Mouse (Mus musculus): ENCODE results near the gene Gpn3.
A peak's percentile ranks its signal among the peaks of the same experiment; 100 is the strongest.
"Not testable (repeated sequence)": the region's sequence is repeated elsewhere in the genome, so short reads cannot be mapped to it uniquely, and the experiment has no call there.

The Gpn3 gene

DNA sequence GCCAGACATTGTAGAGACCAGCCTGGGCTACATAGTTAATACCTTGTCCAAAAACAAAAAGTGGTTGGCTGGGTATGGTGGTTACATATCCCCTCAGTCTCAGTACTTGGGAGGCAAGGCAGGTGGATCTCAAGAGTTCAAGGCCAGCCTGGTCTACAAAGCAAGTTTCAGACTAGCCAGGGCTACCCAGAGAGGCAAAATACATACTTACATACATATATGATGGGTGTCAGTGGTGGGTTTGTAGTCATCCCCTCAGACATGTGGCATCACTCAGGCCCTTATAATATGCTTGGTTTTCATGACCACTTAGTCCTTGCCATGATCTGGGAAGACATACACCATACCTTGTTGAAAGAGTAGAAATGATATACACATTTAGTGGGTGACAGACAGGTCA is 19.0 kb downstream of the Gpn3 start:
- no peak for DNase-seq (ENCODE audit: low spot score)

DNA sequence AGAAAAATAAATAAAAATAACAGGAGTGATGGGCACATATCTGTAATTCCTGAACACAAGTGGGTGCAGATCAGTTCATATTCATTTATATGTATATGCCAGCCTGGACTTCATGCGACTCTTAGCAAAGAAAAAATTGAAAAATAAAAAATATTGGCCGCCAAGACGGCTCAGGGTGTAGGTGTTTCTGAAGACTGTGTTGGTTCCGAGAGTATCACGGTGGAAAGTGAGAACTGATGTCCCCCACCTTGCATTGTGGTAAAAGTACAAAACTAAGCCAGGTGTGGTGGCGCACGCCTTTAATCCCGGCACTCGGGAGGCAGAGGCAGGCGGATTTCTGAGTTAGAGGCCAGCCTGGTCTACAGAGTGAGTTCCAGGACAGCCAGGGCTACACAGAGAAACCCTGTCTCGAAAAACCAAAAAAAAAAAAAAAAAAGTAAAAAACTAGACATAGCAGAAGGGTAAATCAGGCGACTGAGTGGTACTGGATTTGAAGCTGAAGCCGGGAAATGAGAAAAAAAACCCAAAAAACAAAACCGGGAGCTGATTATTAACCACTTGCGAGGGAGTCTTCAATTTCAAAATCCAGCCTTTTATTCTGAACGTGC is 19.6 kb downstream of the Gpn3 start:
- DNase-seq (ENCODE audit: low spot score): no peak

DNA sequence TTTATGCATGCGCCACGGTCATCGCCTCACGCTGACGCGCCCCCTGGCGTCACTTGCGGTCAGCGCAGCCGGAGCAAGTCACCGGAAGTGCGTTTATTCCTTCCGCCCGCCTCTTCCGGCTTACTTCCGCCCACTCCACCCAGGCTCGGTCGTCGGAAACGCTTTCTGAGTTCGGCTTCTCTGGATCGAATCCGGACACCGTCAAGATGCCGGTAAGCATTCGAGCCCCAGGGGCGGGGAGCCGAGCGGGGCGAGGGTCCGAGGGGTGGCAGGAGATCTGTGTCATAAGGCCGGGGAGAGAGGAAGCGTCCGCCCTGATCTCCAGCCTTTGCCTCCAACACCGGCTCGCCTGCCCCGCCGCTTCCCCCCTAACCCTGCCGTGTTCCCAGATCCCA is 20.1 kb downstream of the Gpn3 start, which contains the start of gene Arpc3:
Arpc3 (plus strand) TSS at position 93 of the 395 bp plus-strand sequence.
- DNase-seq (ENCODE audit: low spot score): peak; percentile 74

DNA sequence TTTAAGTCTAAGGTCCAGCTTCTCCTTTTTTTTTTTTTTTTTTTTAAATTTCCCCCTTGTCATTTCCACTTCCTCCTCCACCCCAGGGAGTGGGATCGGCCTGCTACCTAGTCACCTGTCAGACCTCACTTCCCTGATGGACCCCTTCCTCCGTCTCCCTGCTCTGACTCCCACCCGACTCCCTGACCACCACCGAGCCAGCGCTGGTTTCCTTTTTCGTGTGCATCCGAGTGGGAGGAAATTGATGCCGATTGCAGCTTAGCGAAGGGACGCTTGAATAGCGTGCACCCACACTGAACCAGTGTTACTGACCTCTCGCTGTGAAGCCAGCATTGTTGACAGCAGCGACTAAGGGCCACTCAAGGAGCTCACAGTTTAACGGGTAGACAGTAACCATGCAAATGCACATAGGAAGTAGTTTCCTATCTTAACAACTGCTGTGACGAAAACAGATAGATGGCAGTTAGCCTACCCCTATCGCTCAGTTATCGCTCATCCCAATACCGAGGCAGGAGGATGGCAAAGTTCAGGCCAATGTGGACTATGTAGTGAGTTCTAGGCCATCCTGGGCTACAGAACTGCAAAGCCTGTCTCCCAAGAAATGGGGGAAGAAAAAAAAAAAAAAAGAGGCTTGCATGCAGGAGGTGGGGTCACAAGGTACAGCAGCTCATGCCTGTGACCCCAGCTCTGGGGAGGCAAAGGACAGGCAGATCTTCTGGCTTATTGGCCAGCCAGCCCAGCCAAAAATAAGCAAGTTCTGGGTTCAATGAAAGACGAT is 20.7 kb downstream of the Gpn3 start:
- DNase-seq (ENCODE audit: low spot score): no peak

DNA sequence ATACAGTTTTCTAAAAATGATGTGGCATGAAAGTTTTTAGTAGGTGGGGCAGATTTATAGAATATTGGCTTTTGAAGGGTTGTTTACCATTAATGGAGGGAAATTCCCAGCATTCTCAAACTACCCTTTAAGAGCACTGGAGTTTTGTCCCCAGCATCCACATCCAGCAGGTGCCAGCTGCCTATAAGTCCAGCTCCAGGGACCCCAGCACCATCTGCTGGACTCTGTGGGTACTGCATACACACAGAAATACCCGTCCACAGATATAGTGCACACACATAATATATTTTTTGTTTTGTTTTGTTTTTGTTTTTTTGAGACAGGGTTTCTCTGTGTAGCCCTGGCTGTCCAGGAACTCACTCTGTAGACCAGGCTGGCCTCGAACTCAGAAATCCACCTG is 22.2 kb downstream of the Gpn3 start:
- peak; percentile 46 for DNase-seq (ENCODE audit: low spot score)

DNA sequence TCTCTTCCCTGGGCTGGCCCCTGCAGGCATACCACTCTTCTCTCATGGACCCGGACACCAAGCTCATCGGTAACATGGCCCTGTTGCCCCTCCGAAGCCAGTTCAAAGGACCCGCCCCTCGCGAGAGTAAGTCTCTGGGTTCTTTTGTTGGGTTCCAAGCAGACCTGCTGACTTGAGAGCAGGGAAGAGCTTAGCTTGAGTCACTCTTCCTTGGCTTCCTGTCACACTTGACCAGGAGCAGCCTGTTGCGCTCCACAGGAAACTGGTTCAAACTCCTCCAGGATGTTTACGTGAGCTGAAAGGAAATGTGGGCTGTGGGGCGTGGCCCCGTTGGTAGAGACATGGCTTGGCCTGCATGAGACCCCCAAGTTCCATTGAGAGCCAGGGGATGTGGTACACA is 25.1 kb downstream of the Gpn3 start:
- no peak for DNase-seq (ENCODE audit: low spot score)

DNA sequence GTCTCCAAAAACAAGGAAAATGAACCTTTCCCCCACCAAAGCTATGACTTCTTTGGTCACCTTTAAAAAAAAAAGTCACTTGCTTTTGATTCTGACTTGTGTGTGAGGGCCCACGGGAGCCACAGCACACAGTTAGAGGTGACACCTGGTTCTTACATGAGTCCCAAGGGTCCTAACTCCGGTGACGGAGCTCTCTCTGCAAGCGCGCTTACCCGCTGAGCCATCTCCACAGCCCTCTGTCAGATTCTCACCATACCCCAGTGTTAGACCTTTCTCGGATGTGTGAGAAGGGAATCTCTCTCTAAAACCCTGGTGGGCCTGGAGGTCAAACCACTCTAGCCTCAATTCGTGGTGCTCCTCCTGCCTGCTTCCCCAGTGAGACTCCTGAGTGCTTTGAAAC is 25.8 kb downstream of the Gpn3 start:
- no peak for DNase-seq (ENCODE audit: low spot score)

DNA sequence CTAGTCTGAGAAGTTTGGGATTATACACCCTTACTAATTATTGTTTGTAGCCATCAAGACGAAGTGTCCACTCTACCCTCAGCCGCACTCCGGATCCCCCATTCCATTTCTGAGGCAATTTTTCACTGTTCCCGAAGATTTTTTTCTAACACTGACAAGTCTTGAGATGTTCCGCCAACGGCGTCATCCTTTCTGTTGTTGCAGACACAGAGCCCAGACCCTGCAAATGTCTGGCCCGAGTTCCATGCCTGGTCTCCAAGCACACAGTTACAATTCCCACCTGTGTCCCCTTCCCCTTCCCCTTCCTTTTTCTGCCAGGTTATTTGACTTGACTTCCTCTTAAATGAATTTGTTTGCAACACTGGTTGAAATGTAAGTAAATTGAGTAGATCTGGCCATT is 28.2 kb downstream of the Gpn3 start:
- DNase-seq (ENCODE audit: low spot score): no peak

DNA sequence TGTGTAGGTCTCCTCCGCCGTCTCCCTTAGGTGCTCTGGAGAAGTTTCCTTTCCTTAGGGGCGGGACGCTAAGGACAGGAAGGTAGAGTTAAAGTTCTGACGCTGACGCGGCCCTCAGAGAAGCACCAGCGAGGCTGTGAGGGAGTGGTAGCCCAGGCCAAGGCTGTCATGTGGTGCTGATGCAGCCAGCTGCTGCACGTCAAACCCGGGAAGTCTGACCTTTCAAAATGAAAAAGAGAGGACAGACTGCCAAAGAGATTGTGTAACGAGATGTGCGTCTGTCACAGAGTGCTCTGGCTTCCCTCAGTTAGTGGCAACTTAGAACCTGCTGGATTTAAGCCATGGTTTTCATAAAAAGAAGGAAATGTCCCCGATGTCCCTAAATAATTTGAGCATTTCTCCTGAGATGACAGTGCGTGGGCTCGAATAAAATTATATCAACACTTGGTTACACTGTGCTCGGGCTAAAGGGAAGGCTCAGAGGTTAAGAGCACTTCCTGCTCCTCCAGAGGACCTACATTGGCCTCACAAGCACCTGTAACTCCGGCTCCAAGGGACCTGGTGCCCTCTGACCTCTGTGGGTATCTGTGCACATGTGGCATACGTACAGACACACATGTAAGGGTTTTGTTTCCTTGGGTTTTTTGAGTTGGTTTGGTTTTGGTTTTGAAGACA is 29.1 kb downstream of the Gpn3 start:
- no peak for DNase-seq (ENCODE audit: low spot score)

DNA sequence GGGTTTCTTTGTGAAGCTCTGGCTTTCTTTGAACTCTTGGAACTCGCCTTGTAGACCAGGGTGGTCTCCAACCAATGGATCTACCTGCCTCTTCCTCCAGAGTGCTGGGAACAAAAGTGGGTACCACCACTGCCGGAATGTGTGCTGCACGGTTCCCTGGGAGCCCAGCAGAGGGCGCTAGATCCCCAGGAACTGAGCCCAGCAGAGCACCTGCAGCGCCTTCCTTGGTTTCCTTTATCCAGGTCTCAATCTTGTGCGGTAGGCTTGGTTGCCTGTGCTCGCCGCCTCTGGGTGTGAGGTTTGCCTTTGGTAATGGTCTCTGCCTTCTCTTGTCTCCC is 29.6 kb downstream of the Gpn3 start:
- DNase-seq (ENCODE audit: low spot score): peak; percentile 50

DNA sequence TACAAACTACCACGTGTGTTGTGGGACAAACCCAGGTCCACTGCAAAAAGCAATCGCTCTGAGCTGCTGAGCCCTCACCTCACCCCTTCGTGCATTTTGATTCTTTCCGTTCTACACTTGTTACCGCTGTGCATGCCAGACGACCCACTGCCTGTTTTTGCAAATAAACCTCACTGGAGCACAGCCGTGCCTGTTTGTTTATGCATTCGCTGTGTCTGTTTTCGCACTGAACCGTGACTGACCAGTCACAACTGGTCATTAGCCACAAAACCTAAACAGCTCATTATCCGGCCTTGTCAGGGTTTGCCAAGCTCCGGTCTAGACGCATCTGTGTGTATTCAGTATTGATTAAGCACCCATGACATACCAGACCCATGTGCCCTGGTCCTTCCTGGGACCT is 30.5 kb downstream of the Gpn3 start:
- no peak for DNase-seq (ENCODE audit: low spot score)

DNA sequence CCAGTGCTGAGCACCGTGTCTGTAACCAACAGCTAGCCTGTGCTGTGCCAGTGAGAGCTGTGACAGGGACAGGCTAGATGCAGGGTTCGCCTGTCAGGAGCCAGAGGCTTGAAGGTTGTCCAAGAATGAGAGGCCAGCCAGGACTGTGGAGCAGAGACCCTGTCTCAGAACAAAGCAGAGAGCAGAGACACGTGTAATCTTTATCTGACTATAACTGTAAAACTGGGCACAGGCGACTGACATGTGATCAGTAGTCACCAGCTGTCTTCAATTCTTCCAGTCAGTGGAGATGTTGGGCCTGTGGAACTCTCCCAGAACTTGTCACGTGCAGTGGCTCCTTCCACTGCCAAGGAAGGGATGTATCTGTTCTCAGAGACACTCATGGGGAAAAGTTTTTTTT is 31.1 kb downstream of the Gpn3 start:
- DNase-seq (ENCODE audit: low spot score): no peak

DNA sequence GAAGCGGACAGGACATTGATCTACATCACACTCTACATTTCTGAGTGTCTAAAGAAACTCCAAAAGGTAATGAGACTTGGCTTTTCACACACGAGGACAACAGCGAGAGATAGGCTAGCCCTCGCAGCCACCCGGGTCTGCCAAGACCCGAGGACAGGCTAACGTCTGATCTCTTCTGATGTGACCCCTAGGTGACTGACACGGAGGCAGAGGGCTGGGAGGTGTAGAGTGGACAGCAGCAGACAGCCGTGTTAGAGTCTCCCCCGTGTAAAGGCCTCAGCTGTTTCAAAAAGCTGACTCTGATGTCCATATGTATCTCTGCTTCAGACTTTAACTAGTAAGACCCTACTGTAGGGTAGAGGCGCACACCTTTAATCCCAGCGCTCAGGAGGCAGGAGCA is 31.7 kb downstream of the Gpn3 start:
- no peak for DNase-seq (ENCODE audit: low spot score)

DNA sequence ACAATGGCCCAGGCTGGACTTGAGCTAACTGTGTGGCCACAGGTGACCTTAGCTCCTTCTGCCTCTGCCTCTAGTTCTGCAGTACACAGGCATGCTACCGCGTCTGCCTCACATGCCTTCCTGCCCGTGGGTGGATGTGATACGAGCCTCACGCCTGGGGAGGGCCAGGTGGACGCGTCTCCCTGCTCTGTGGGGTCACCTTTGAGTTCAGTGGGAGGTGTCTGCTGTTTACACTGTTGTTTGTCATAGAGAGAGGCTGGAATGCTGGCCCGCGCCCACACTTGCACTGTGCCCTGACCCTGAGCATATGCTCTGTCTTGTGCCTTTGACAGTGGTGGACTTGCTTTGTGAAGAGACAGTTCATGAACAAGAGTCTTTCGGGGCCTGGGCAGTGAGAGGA is 33.9 kb downstream of the Gpn3 start:
- no peak for DNase-seq (ENCODE audit: low spot score)

DNA sequence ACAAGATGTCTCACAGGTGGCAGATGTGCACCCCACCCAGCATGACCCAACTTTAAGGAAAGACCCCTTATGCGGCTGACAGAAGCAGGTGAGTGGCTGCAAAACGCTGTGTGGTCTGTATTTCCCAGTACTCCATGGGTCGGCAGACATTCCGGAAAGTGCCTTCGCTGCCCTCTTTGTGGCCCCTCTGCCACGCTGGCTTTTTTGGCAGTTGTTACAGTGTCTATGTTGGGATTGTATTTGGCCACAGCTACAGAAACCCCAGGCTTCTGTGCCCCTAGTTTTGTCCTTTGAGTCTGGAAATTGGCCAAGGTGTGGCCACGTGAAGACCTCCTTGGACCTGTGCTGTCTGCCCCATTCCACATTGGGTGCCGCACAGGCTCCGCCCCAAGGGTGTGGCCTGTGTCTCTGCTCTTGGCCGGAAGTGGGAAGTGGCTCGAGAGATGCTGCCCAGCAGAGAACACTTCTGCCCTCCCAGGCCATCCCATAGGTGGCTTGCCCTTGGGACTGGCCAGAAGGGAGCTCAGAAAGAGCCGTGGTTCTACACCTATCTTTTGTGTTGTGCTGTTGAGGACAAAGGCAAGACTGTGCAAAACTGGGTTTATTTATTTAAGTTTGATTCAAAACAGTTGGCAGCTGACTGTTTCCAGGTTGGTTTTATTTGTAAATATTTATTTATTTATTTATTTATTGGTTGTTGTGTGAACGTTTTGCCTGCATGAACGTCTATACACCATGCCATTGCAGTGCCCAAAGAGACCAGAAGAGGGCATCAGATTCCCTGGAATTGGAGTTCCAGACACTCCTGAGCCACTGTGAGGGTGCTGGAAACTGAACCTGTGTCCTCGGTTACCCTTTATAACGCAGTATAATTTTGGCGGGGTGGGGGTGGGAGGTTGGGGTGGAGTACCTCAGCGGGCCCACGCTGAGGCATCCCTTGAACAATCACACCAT is 38.3 kb downstream of the Gpn3 start:
- DNase-seq (ENCODE audit: low spot score): no peak

DNA sequence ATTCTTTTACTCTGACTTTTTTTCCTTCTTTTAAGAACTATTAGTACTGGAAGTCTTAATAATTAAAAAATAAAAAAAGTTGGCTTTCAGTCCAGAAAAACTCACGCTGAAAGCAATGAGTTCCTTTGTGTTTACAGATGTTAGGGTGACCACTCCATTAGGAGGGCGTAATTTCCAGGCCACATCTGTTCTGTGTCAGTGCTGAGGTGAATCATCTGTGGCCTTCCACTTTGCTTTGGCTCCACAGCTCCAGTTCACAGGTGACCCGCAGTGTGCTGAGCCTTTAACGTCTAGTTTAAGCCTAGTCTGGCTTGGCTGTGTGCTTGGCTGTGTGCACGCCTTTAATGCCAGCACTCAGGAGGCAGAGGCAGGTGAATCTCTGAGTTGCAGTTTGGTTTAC is 40.2 kb downstream of the Gpn3 start:
- DNase-seq (ENCODE audit: low spot score): no peak

DNA sequence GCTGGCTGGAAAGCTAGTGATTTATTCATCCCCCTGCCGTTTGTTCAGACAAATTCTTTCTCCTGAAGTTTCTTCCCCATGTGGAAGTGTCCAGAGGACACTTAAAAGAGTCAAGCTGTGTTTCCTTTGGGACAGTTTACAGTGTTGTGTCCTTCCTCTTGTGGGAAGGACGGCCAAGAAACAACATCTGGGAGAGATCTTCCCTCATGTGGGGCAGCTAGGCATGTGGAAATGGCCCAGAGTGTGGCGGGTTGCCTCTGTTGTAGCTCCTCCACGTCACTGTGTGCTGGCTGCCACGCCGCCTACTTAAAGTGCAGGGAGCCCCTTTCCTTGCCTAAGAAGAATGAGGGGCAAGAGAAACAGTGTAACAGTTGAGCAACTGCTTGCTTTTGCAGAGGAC is 41.1 kb downstream of the Gpn3 start:
- DNase-seq (ENCODE audit: low spot score): no peak

DNA sequence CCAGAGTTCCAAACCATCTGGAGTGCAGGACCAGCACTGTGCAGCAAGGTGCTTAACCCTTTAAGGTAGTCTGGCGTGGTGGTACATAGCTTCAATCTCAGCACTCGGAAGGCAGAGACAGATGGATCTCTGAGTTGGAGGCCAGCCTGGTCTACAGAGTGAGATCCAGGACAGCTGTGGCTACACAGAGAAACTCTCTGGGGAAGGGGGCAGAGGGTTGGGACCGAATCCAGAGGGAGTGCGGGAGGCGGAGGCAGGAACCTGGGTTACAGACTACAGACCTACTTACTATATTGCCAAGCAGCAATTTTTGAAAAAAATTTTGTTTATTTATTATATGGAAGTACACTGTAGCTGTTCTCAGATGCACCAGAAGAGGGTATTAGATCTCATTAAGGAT is 42.7 kb downstream of the Gpn3 start:
- DNase-seq (ENCODE audit: low spot score): no peak

DNA sequence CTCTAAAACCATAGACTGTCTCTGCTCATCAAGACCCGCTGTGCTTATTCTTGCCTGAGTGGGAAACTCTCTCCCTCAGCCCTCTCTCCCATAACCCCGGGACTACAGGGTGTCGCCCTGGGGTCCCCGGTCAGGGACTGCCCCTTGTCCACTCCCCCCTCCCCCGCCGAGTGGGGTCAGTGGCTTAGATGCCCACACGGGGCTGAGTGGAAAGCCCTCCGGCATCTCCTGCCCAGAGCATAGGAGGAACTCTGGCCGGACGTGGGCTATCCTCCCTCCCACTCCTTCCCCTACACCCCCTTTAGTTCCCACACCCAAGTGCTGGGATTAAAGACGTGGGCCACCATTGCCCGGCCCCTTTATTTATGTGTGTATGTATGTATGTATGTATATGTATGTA is 43.8 kb downstream of the Gpn3 start:
- no peak for DNase-seq (ENCODE audit: low spot score)

DNA sequence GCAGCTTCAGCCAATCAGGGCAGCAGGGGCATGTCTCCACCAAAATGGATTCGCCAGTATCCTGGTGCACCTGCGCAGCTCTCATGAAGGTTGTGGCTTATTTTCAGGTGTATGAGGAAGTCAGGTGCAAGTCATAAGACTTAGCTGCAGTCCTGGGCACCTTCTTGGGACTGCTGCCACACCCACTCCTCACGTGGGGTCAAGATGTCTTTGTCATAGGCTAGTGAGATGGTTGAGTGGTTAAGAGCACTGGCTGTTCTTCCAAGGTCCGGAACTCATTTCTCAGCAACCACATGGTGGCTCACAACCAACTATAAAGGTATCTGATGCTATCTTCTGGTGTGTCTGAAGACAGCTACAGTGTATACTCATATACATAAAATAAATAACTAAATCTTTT is 49.0 kb downstream of the Gpn3 start:
- DNase-seq (ENCODE audit: low spot score): not testable (repeated sequence)

DNA sequence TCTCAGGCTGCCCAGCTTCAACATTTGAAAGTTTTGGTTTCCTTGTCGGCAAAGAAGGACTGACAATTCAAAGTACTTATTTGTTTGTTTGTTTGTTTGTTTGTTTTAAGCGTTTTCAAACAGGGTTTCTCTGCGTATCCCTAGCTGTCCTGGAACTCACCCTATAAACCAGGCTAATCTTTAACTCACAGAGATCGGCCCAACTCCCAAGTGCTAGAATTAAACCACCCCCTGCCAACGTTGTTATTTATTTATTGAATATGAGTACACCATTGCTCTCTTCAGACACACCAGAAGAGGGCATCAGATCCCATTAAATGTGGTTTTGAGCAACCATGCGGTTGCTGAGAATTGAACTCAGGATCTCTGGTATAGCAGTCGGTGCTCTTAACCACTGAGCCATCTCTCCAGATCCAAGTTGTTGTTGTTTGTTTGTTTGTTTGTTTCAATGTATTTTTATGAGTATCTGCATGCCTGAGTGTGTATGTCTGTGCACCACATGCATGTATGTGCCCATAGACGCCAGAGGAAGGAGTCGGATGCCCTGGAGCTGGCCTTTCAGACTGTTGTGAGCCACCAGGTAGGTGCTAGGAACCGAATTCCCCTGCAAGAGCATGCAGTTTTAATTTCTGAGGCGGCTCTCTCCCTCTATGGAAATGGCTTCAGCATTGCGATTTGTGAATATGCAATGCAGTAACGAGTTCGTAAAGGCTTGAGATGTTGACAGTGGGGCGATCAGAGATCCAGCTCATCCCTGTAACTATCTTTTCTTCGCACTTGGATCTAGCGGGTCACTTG is 49.8 kb downstream of the Gpn3 start, which contains the start of gene Anapc7:
Anapc7 (plus strand) TSS at position 423 of the 798 bp plus-strand sequence.
- DNase-seq (ENCODE audit: low spot score): no peak

Measured in ovary, postnatal 10 days (tissue).